Mouse (Mus musculus) liver, adult 2 months (tissue): ENCODE results near the gene Hacd3.

Experiments
- CTCF ChIP-seq: fragments of 200-500 bp; IDR thresholded peaks from 2 replicates; pipeline ENCODE4 v1.5.1; 2011; ENCODE audit warnings: low read depth, low read length, control low read depth
- POLR2A ChIP-seq: fragments of 200-500 bp; IDR thresholded peaks from 2 replicates; pipeline ENCODE4 v1.6.1; 2011; ENCODE audit warnings: low read length, control low read depth; ENCODE audit not compliant: insufficient read depth; ENCODE audit errors: extremely low read depth

- TF ChIP-seq CTCF = no peak
- TF ChIP-seq POLR2A = no peak
Observed at GRCm38 (mm10) chr9:64938535-64938934, 83.0 kb downstream of the Hacd3 start.
